Mouse (Mus musculus) heart, postnatal 4 days (tissue): ENCODE results near the gene Vsig8. TPM values are rescaled to one million over a fixed set of nuclear protein-coding genes. Genes with fewer than 3 reads are reported as not detected.
A peak's percentile ranks its signal among the peaks of the same experiment; 100 is the strongest.

Experiments used
- DNase-seq: peaks from one replicate; pipeline ENCODE4 v3.0.0; 2021
- total RNA-seq, 2 experiments: library from RNA; stranded (reverse); gene quantifications; 2 replicates each; pipeline ENCODE4 v1.2.3; 2021

The Vsig8 gene
- total RNA-seq, 2 experiments from 2014 or later = 0.17 TPM; not detected in 1

DNA sequence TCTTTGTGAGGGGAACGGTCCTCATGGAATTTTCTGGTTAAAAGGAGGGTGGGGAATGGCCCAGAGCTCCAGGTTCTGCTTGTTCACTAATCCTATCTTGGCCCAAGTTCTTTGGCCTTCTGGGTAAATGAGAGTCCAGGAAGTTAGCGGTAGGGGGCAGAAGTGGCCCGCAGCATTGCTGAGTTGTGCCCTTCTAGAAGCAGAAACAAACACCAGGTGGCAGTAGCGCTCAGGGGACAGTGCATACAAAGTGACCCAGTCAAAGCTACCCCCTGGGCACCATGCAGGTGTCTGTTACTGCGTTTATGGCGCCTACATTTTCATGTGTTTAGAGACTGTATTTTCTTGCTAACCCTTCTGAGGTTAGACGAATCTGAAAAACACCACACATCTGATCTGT lies 27.0 kb upstream of the Vsig8 start:
- DNase-seq = peak; percentile 96

DNA sequence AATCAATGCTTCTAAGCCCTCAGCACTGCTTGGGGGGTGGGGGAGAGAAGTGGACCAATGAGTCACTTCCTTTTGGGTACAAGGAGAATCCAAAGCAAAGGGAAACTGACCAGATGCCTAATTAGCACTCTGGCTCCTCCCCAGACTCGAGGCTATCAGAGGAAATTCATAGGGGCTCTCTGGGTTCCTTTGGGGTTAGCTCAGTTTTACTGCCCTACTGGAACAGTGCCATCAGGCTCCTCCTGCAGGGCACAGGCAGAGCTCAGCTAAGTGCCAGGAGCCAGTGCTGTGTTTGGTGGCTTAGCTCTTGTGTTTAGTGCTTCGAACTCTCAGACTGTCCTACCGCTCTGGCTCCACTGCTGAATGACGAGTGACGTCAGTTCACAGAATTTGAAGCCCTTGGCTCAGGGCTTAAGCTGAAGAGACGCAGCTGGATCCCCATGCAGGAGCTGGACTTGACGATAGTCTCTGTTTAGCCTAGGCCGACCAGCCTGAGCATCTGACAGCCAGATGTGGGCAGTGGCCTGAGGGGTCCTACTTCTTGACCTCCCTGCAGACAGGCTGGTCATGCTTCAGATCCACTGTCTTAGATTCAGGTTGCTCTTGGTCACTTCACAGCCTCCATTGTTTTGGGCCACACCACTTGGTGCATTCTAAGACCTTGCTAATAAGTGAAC lies 25.1 kb upstream of the Vsig8 start:
- no peak for DNase-seq

GRCm38 (mm10) chr1:172532551-172532950 lies 23.2 kb upstream of the Vsig8 start:
- peak; percentile 39 for DNase-seq

GRCm38 (mm10) chr1:172535116-172535515 lies 20.6 kb upstream of the Vsig8 start:
- DNase-seq = no peak

DNA sequence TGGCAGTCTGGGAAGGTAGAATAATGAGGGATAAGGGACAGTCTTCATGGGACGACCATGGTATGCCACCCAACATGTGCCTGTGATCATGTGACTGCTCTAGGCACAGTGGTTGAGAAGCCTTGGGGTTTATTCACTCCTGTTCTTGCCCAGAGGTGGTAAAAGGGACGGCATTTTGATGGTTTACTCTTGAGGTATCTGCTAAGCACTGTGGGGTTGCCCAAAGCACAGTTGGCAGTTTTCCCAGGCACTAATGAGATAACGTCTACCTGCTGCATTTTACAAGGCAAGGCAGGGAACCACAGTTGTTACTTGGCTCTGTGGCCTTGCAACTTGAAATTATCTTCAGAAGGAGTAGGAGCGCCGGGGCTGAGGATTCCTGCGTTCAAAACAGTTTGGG lies 15.9 kb upstream of the Vsig8 start:
- DNase-seq = no peak

DNA sequence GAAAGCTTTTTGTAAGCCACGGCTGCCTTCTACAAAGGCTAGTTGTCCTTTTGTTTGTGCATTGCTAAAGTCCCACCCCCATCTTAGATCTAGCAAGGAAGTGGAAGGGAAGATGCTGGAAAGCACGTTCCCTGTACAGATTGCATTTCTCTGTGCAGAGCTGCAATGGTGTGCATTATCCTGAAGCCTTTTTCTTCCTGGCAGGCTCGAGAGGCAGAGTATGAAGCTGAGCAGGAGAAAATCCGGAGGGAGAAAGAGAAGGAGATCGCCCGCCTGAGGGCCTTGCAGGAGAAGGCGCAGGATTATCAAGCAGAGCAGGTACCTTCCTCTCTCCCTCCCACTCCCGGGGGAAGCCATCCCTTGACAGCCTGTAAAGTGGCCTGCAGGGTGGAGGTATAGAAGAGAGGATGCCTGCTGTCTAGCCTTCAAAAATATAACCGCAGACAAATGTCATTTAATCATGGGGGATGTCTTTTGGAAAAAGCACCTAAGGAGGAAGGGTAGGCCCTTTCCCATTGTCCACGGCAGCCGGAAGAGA lies 15.4 kb upstream of the Vsig8 start:
- no peak for DNase-seq

DNA sequence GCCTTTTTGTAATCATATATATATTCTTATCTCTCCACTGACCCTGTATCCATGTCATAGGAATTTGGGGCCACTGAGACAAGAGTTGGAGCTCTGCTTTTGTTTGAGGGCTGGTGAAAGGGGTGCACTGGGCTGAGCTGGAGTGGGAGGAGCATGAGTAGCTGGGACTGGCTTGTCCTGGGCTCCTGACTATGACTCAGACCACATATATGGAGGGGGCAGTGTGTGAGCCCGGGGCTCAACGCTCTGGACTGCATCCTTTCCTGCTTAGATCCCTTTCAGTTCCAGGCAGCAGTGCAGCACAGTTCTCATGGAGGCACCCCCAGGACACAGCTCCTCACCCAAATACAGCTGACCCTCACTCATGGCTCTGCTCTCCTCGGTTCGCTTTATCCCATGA lies 9.7 kb upstream of the Vsig8 start:
- no peak for DNase-seq

DNA sequence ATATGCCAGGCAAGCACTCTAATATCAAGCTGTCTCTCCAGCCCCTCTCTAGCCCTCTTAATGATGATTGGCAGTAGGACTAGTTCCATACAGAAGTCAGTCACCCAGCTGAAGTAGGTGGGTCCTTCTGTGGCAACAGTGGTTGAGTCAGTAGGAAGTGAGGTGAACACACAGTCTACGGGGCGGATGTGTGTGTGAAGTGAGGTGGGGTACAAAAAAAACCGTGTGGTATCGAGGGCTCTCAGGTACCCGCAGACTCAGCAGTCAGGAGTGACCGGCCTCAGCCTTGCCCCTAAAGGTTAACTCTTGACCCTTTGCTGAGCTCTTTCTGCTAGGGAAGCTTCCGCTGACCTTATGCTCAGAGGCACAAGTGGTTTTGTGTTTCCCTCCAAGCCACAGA lies 7.2 kb upstream of the Vsig8 start:
- no peak for DNase-seq

GRCm38 (mm10) chr1:172549314-172549713 lies 6.4 kb upstream of the Vsig8 start:
- DNase-seq = no peak

- no peak for DNase-seq
Measured at GRCm38 (mm10) chr1:172549717-172550116, 6.0 kb upstream of the Vsig8 start.

DNA sequence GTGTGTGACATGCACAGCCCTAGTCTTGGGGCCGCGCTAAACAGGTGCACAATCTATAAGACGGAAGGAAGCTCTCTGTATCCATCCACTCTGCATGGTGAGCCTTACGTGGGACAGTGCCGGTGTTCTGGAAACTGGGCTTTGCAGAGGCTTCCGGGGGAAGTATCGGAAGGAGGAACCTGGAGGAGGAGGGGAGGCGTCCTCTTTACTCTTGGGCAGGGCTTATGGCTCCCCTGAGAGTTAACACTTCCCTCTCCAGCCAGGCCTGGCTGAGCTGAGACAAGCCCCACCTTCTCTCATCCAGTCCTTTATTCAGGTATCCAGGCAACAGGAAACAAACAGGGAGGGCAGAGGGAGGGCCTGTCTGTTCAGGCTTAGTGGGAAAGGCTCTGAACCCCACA lies 5.2 kb upstream of the Vsig8 start:
- peak; percentile 58 for DNase-seq

- peak; percentile 21 for DNase-seq
Measured at GRCm38 (mm10) chr1:172551009-172551408, 4.7 kb upstream of the Vsig8 start.

- peak; percentile 26 for DNase-seq
Measured at GRCm38 (mm10) chr1:172552623-172553022, 3.1 kb upstream of the Vsig8 start.

DNA sequence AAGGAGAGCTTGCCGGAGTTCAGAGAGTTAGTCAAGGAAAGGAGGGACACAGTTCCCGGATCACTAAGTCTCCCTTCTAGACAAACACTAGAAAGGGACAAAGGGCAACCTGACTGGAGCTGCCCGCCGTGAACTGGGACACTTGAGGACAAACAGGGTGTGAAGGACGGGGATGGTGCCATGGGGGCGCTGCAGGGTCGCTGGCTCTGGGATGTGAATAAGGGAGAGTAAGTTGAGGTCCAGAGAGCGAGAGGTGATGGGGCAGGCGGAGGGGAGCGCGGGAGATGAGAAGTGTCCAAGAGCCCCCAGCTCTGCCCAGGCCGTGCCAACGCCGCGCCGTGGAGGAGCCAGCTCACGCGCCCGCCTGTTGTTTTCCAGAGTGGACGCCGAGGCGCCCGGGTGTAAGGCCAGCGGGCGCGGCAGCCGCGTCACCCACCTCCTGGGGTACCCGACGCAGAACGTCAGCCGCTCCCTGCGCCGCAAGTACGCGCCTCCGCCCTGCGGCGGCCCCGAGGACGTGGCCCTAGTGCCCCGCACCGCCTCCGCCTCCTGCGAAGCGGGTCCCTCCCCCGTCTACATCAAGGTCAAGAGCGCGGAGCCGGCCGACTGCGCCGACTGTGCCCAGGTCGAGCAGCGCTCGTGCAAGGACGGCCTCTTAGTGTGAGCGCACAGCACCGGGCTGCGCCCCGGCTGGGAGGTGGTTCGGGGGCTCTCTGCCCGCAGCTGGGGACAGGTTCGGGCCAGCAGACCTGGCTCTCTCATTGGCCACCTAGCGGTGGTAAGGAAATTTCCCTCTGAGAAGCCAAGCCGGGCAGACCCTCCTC lies 7.1 kb downstream of the Vsig8 start:
- DNase-seq = peak; percentile 73

- no peak for DNase-seq
Measured at GRCm38 (mm10) chr1:172563465-172563828, 7.7 kb downstream of the Vsig8 start.

DNA sequence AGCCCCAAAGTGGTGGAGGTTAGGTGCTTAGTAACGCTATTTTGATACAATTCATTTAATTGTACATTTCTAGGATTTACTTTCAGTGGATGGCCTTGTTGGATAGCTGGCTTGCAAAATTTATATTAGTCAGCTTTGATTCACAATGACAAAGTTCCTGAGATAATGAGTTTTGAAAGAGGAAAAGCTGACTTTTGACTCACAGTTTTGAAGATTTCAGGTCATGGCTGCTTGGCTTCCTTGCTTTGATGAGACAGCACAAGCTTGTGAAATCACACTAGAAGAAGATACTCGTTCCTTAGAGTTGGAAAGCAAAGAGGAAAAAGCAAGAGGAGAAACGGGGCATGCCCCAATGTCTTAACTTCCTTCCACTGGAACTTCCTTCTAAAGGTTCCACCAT lies 10.4 kb downstream of the Vsig8 start:
- no peak for DNase-seq

DNA sequence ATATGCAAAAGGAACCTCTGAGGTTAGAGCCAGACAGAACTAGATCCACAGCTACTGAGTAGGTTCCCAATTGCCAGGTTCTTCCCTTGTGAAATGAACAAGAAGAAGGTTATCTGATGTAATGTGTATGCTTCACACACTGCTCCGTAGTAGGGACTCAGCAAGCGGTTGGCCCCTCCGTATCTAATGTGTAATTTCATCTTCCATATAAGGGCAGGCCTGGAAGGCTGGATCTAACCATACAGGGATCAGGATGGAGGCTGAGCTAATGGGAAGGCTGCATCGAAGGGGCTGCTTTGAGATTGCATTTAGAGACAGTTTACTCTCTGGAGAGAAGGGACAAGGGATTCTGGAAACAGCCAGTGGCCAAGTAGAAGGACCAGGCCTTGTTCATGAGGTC lies 12.0 kb downstream of the Vsig8 start:
- no peak for DNase-seq

DNA sequence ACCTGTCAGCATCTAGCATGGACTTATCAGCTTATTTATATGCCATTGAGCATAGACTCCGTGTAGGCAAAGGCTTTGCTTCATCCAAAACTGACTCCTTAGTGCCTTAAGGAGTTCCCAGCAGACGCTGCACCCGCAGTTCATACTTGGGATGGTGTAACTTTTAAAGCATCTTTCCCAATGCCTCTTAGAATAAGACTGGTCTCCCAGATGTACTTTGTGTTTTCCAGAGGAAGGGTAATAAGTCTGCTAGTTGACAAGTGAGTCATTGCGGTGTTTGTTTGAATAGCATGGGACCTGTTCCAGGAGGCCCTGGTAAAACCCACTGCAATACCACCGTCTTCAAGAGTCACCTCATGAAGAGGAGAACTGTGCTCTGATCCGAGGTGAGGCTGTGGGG lies 24.4 kb downstream of the Vsig8 start:
- no peak for DNase-seq

DNA sequence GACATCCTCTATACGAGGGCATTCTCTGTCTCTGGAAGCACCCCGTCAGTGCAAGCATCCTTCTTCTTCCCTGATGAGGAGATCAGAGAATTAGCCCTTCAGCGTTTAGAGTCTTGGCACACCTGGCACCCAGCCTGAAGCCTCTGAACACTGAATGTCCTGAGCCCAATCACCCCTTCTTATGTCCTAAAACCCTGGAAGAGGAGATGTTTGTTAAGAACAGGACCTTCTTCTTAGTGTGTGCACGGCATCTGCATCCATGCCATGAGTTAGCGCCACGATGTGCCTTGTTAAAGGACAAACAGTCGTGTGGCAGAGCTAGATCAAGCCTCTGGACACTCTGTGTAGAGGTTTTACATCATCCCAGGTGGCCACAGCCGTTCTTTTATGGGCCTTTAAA lies 26.7 kb downstream of the Vsig8 start:
- DNase-seq = no peak

GRCm38 (mm10) chr1:172584271-172584670 lies 28.5 kb downstream of the Vsig8 start:
- DNase-seq = no peak

DNA sequence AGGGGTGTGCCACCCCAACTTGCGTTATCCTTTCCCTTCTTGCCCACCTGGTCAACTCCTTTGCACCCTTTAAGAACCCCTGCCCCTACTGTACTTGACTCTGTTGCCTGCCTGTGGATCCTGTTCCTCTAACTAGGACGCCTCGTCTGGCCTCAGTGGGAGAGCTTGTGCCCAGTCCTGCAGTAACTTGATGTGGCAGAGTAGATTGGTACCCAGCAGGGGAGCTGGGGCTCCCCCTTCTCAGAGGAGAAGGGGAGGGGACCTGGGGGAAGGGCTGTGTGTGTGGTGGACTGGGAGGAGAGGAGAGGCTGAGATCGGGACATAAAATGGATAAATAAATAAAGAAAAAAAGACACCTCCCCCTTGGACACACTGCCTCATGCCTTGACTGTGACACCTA lies 29.3 kb downstream of the Vsig8 start:
- no peak for DNase-seq

- DNase-seq = no peak
Measured at GRCm38 (mm10) chr1:172585612-172586567, 30.2 kb downstream of the Vsig8 start.

- DNase-seq = peak; percentile 34
Measured at GRCm38 (mm10) chr1:172590385-172590784, 34.6 kb downstream of the Vsig8 start, which contains the start of gene Slamf8. Gene Slamf8, minus strand, starts transcription at chr1:172590568.
